ENCODE assay signal across 26 mouse cellular contexts in genomic region chr7:135443903-135444302, GRCm38 (mm10). TPM values are rescaled to one million over a fixed set of nuclear protein-coding genes. Genes with fewer than 3 reads are reported as not detected.
"Had no signal": no experiment of that assay in that cellular context is flagged by ENCODE, and none has a peak within 500 bp of the region (broad histone marks: within the 10 kb centered on the region; RNA-seq: fewer than 3 reads in every experiment).

No protein-coding gene starts in this region.

- H3K27ac ChIP-seq: kidney, postnatal 0 days; layer of hippocampus, adult 2 months; limb, embryonic 10.5 days; limb, embryonic 13.5 days; liver, embryonic 12.5 days; liver, embryonic 15.5 days; lung, embryonic 15.5 days; midbrain, embryonic 12.5 days; midbrain, embryonic 15.5 days; neural tube, embryonic 13.5 days; stomach, embryonic 15.5 days had no signal

- H3K9ac ChIP-seq: limb, embryonic 13.5 days; liver, embryonic 12.5 days; liver, embryonic 15.5 days; lung, embryonic 15.5 days; midbrain, embryonic 12.5 days; midbrain, embryonic 15.5 days; neural tube, embryonic 13.5 days; stomach, embryonic 15.5 days had no signal

- H3K4me3 ChIP-seq: layer of hippocampus, adult 2 months; limb, embryonic 10.5 days; limb, embryonic 13.5 days; liver, embryonic 12.5 days; liver, embryonic 15.5 days; lung, embryonic 15.5 days; midbrain, embryonic 12.5 days; midbrain, embryonic 15.5 days; neural tube, embryonic 13.5 days; stomach, embryonic 15.5 days had no signal

- H3K9me3 ChIP-seq: limb, embryonic 10.5 days; limb, embryonic 13.5 days; liver, embryonic 12.5 days; liver, embryonic 15.5 days; lung, embryonic 15.5 days; midbrain, embryonic 12.5 days; midbrain, embryonic 15.5 days; neural tube, embryonic 13.5 days; stomach, embryonic 15.5 days had no signal

- DNase-seq: kidney, postnatal 25 days; layer of hippocampus, adult 9-11 months; liver; lung, adult 18-20 months; lung, postnatal 14 days; lung, postnatal 4 days; retina, postnatal 1 day; right cerebral cortex, postnatal 25 days; spleen, adult 18-20 months; thymus, postnatal 25 days had no signal

- H3K4me1 ChIP-seq: limb, embryonic 10.5 days; limb, embryonic 13.5 days; liver, embryonic 12.5 days; liver, embryonic 15.5 days; lung, embryonic 15.5 days; midbrain, embryonic 12.5 days; neural tube, embryonic 13.5 days; stomach, embryonic 15.5 days had no signal

- H3K36me3 ChIP-seq: limb, embryonic 10.5 days; limb, embryonic 13.5 days; liver, embryonic 12.5 days; liver, embryonic 15.5 days; lung, embryonic 15.5 days; midbrain, embryonic 12.5 days; midbrain, embryonic 15.5 days; neural tube, embryonic 13.5 days; stomach, embryonic 15.5 days had no signal

RNA-seq across cellular contexts. Expression of gene Foxi2, which starts 33.8 kb away (rescaled TPM):
- total RNA-seq: layer of hippocampus, adult 2 months; layer of hippocampus, postnatal 25 days; left cerebral cortex, adult 18-20 months; left cerebral cortex, postnatal 25 days; megakaryocyte progenitor cell, adult 5-6 weeks; neutrophil, adult 5-6 weeks had no signal
